13 mouse cellular contexts compared by ENCODE assay signal in the genomic region with DNA sequence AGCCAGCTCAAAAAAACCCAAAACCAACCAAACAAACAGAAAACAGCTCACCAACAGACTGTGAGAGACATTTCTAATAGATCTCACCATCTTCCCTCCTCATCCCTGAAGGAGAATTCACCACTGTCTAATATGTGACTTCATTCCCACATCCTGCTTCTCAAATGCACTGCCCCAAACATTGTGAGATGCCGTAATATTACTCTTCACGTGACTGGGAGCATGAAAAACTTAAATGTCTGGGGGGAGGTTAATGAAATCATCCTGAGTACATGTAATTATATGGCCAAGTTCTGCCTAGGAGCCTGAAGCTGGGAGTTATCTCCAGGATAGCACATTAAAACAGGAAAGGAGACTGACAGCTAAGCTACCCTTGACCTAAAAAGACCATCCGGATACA.
"Had no signal": no experiment of that assay in that cellular context is flagged by ENCODE, and none has a peak within 500 bp of the region (broad histone marks: within the 10 kb centered on the region; RNA-seq: fewer than 3 reads in every experiment).

No protein-coding gene starts in this region.

- H3K4me1 ChIP-seq: neural tube, embryonic 15.5 days had no signal

- H3K36me3 ChIP-seq: limb, embryonic 12.5 days; midbrain, embryonic 13.5 days had no signal

- DNase-seq: kidney, postnatal 14 days; liver; lung, adult 2 months; right cerebral cortex, adult 18-20 months; right cerebral cortex, postnatal 25 days; thymus, adult 18-20 months; thymus, postnatal 14 days had no signal

- ATAC-seq: lung, postnatal 0 days had no signal

- H3K4me2 ChIP-seq: kidney, embryonic 15.5 days; limb, embryonic 12.5 days; midbrain, embryonic 13.5 days; neural tube, embryonic 15.5 days had no signal

- H3K9me3 ChIP-seq: kidney, embryonic 15.5 days; limb, embryonic 12.5 days; midbrain, embryonic 13.5 days; neural tube, embryonic 15.5 days had no signal

- H3K27me3 ChIP-seq: kidney, embryonic 15.5 days; limb, embryonic 12.5 days; midbrain, embryonic 13.5 days; neural tube, embryonic 15.5 days had no signal

- H3K4me3 ChIP-seq: kidney, embryonic 15.5 days; limb, embryonic 12.5 days; midbrain, embryonic 13.5 days; neural tube, embryonic 15.5 days had no signal

- H3K9ac ChIP-seq: kidney, embryonic 15.5 days; limb, embryonic 12.5 days; liver, embryonic 14.5 days; midbrain, embryonic 13.5 days; neural tube, embryonic 15.5 days had no signal

- H3K27ac ChIP-seq: kidney, embryonic 15.5 days; limb, embryonic 12.5 days; liver, embryonic 14.5 days; midbrain, embryonic 13.5 days; neural tube, embryonic 15.5 days had no signal
